Mouse (Mus musculus): ENCODE data around the gene Spin1. TPM values are rescaled to one million over a fixed set of nuclear protein-coding genes. Genes with fewer than 3 reads are reported as not detected.

The Spin1 gene
- polyA plus RNA-seq, 1 experiment from 2014 or later: 117 TPM

DNA sequence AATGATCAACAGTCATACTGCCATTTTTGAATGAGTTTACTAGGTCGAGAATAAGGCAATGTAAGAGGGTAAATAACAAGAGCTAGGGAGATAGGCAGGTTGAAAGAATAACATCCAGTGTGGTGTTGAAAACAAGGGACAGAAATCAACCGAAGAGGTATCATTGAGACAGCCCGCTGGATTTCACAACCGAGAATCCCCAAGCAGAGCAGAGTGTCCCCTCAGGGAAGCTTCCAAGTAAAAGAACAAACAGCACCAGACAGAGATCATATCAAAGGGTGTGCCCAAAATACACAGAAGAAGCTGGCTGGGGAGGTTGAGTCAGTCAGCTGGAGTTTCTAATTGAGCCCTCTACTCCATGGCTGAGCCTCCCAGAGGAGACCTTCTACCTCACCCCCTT lies 11.6 kb upstream of the Spin1 start:
- WGBS: 86% methylated on average over 4 of the region's 4 CpGs
- Histone ChIP-seq H3K36me3 (ENCODE audit: control insufficient read depth, insufficient read depth, low read length) (no peaks in the 10 kb centered on the region), H3K4me3 (ENCODE audit: low read depth, low read length) (no peak overlapping the region), H3K9ac (ENCODE audit: low read length) (no peak overlapping the region), H3K9me3 (ENCODE audit: control insufficient read depth, low read length) (no peaks in the 10 kb centered on the region), H3K4me1 (ENCODE audit: control insufficient read depth, insufficient read depth, low read length) (no peaks in the 10 kb centered on the region), H3K27ac (ENCODE audit: low read depth, low read length) (no peak overlapping the region), H3K4me2 (ENCODE audit: low read depth) (no peak overlapping the region), H3K27me3 (ENCODE audit: control insufficient read depth, insufficient read depth, low read length) (no peaks in the 10 kb centered on the region)
- ATAC-seq (ENCODE audit: insufficient read depth, low FRiP score, low TSS enrichment) (no peak), DNase-seq (ENCODE audit: low spot score) (no peak)

DNA sequence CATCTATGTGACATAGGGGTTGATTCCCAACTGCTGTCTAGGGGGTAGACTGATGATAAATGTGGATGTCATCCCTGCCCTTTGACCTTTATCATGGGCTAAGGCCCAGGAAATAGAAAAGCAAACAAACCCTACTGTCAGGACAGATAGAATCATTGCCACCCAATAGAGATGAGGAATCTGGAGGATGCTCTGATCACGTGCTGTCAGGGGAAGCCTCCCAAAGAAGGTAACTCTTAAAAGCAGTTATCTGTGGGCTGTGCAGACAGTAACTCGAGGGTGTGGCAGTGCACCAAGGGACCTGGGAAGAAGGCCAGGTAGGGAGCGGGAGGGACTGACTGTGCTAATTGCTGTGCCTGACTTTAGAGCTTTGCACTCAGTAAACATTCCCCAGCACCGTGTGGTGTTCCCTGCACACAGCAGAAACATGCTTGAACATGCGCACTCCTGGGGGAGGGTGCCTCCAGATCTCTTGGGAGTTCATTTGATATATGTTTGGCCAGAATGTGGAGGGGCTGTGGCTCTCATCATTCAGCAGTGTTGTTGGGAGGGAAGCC lies 10.5 kb upstream of the Spin1 start:
- no peaks in the 10 kb centered on the region for H3K36me3 ChIP-seq (ENCODE audit: control insufficient read depth, insufficient read depth, low read length)
- DNase-seq (ENCODE audit: low spot score) (no peak), ATAC-seq (ENCODE audit: insufficient read depth, low FRiP score, low TSS enrichment) (no peak)
- H3K9ac ChIP-seq (ENCODE audit: low read length): no peak overlapping the region
- no peak overlapping the region for H3K4me2 ChIP-seq (ENCODE audit: low read depth)
- H3K9me3 ChIP-seq (ENCODE audit: control insufficient read depth, low read length): no peaks in the 10 kb centered on the region
- WGBS: 74% methylated on average over 5 of the region's 5 CpGs
- H3K4me1 ChIP-seq (ENCODE audit: control insufficient read depth, insufficient read depth, low read length): no peaks in the 10 kb centered on the region
- H3K27me3 ChIP-seq (ENCODE audit: control insufficient read depth, insufficient read depth, low read length): no peaks in the 10 kb centered on the region
- no peak overlapping the region for H3K27ac ChIP-seq (ENCODE audit: low read depth, low read length)
- no peak overlapping the region for H3K4me3 ChIP-seq (ENCODE audit: low read depth, low read length)

DNA sequence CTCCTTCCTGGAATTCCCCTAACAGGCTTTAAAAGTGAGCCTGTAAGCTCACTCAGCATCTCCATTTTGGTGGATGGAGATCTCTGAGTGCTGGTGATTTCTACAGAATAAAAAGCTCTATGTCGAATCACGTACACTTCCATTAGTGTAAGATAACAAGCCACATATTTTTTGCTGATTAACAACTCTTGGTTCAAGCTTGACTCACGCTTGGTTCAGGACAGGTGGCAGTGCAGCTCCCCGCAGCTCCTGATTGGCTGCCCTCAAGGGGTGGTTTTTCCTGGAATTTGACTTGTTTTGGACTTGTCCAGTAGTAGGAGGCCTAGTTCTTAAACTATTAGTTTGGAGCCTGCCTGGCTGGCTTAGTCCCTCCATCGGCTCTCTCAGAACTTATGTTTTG lies 7.2 kb upstream of the Spin1 start:
- WGBS: 92% methylated on average over 5 of the region's 5 CpGs
- no peaks in the 10 kb centered on the region for H3K36me3 ChIP-seq (ENCODE audit: control insufficient read depth, insufficient read depth, low read length)

DNA sequence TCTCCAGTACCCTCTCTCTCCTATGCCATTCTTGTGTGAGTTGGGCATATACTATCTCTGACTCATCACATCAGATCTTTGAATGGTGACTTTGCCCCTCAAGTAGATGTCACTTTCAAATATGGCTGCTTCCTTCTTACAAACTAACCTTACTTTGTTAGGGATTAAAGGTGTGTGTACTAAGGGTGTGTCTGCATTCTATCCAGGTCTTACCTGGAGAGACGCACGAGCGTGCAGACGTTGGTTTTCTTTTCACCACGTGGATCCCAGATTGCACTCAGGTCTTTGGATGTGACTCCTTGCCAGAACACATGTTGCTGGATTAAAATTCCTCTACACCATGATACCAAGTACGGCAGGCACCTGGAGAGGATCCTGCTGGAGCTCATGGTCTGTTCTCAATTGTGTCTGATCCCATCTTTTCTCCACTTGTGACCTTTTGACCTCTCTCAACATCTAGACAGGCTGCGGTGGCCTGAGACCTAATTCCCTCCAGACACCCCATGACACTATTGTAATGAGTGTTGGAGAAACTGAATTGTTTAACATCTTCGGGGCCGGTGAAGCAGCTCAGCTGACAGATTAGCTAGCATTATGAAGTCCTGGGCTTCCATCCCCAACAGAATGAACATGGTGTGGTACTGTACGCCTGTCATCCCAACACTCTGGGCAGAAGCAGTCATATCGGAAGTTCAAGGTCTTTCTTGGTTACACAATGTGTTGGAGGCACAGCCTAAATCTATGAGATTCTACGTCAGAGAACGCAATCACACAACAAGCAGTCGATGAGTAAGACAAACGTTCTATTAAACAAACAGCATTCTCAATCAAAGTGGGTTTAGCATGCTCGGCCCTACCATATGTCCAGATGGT lies 6.1 kb upstream of the Spin1 start:
- DNase-seq (ENCODE audit: low spot score): no peak
- no peaks in the 10 kb centered on the region for H3K4me1 ChIP-seq (ENCODE audit: control insufficient read depth, insufficient read depth, low read length)

More for the DNA sequence above, 7.2 kb upstream of the Spin1 start:
- DNase-seq (ENCODE audit: low spot score) (no peak), ATAC-seq (ENCODE audit: insufficient read depth, low FRiP score, low TSS enrichment) (no peak)
- no peak overlapping the region for H3K4me2 ChIP-seq (ENCODE audit: low read depth)
- no peak overlapping the region for H3K4me3 ChIP-seq (ENCODE audit: low read depth, low read length)
- no peaks in the 10 kb centered on the region for H3K27me3 ChIP-seq (ENCODE audit: control insufficient read depth, insufficient read depth, low read length)
- no peak overlapping the region for H3K27ac ChIP-seq (ENCODE audit: low read depth, low read length)
- H3K9ac ChIP-seq (ENCODE audit: low read length): no peak overlapping the region
- no peaks in the 10 kb centered on the region for H3K9me3 ChIP-seq (ENCODE audit: control insufficient read depth, low read length)
- H3K4me1 ChIP-seq (ENCODE audit: control insufficient read depth, insufficient read depth, low read length): no peaks in the 10 kb centered on the region

DNA sequence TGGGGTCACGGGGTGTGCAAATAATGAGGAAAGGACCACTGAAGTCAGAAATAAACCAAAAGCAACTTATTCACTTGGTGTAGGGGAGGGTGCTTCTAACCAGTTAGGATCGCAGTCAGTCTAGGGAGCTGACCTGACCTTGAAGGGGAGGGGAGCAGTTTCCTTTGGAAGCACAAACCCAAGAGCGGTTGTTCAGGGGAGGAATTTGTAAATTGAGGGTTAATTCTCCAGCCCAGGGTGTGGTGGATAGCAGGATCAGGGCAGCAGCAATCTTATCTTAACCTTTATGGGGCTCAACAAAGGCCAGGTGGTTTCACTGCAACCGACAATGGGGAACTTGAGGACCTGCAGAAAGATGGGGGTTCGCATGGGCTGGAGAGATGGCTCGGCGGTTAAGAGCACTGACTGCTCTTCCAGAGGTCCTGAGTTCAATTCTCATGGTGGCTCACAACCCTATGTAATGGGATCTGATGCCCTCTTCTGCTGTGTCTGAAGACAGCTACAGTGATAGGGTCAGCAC lies 5.4 kb upstream of the Spin1 start:
- H3K27me3 ChIP-seq (ENCODE audit: control insufficient read depth, insufficient read depth, low read length): no peaks in the 10 kb centered on the region
- 90% methylated on average over 7 of the region's 7 CpGs for WGBS
- no peaks in the 10 kb centered on the region for H3K9me3 ChIP-seq (ENCODE audit: control insufficient read depth, low read length)
- no peak overlapping the region for H3K4me2 ChIP-seq (ENCODE audit: low read depth)
- no peaks in the 10 kb centered on the region for H3K4me1 ChIP-seq (ENCODE audit: control insufficient read depth, insufficient read depth, low read length)
- no peak overlapping the region for H3K27ac ChIP-seq (ENCODE audit: low read depth, low read length)
- H3K9ac ChIP-seq (ENCODE audit: low read length): no peak overlapping the region
- ATAC-seq (ENCODE audit: insufficient read depth, low FRiP score, low TSS enrichment) (no peak), DNase-seq (ENCODE audit: low spot score) (no peak)
- no peaks in the 10 kb centered on the region for H3K36me3 ChIP-seq (ENCODE audit: control insufficient read depth, insufficient read depth, low read length)
- no peak overlapping the region for H3K4me3 ChIP-seq (ENCODE audit: low read depth, low read length)

More for the DNA sequence above, 6.1 kb upstream of the Spin1 start:
- ATAC-seq (ENCODE audit: insufficient read depth, low FRiP score, low TSS enrichment): no peak
- Histone ChIP-seq H3K4me3 (ENCODE audit: low read depth, low read length) (no peak overlapping the region), H3K4me2 (ENCODE audit: low read depth) (no peak overlapping the region), H3K36me3 (ENCODE audit: control insufficient read depth, insufficient read depth, low read length) (no peaks in the 10 kb centered on the region), H3K9ac (ENCODE audit: low read length) (no peak overlapping the region), H3K9me3 (ENCODE audit: control insufficient read depth, low read length) (no peaks in the 10 kb centered on the region), H3K27ac (ENCODE audit: low read depth, low read length) (no peak overlapping the region), H3K27me3 (ENCODE audit: control insufficient read depth, insufficient read depth, low read length) (no peaks in the 10 kb centered on the region)
- WGBS: 80% methylated on average over 16 of the region's 16 CpGs

DNA sequence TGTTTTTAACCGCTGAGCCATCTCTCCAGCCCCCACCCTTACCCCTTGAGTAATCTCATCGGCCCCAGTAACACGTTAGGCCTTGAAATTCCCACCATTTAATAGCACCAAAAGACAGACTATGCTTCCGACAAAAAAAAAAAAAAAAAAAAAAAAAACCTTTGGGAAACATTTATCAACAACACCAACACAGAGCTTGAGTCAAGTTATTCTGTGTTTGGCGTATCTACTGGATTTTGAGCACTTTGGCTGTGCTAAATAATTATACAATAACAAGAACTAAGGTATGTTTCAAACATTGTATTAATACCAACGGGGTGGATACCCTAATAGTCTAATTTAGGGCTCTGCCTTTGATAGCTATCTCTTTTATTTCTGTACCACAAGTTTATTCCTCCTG lies 4.0 kb upstream of the Spin1 start:
- no peak for ATAC-seq (ENCODE audit: insufficient read depth, low FRiP score, low TSS enrichment)
- H3K27me3 ChIP-seq (ENCODE audit: control insufficient read depth, insufficient read depth, low read length): no peaks in the 10 kb centered on the region
- 89% methylated on average over 6 of the region's 6 CpGs for WGBS

DNA sequence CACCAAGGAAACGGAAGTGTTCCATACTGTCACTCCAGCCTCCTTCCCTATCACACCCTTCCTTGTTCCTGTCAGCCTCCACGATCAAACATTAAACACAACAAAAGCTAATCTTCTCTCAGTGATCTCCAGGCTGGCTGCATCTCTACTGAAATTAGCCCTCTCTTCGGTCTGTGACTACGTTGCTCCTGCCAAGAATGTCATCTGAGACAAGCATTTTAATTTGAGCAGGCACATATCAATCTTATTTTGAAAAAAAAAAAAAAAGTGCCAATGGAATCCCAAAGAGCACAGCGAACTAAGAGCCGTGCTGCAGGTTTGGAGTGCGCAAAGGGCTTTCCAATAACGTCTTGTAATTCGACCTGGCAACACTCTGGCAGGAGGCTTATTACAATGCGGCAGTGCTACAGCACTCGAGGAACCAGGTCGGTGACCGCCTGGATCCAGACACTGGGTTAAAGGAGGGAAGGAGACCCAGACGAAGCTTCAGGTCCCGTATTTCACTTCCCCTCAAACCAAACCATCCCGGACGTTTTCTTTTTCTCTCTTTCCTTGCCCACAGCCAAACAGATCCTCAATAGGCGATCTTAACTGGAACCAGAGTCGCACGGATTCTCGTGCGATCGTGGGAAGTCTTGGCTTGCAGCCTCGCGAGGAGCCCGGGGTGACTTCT lies 984 bp upstream of the Spin1 start:
- Histone ChIP-seq H3K4me1 (ENCODE audit: control insufficient read depth, insufficient read depth, low read length) (0 out of 2 replicates have a peak, but pooled peaks cover 6% of the 10 kb centered on the region), H3K36me3 (ENCODE audit: control insufficient read depth, insufficient read depth, low read length) (no peaks in the 10 kb centered on the region), H3K4me3 (ENCODE audit: low read depth, low read length) (peak overlapping the region; percentile 88), H3K27me3 (ENCODE audit: control insufficient read depth, insufficient read depth, low read length) (no peaks in the 10 kb centered on the region), H3K9ac (ENCODE audit: low read length) (peak overlapping the region; percentile 98), H3K27ac (ENCODE audit: low read depth, low read length) (peak overlapping the region; percentile 92), H3K9me3 (ENCODE audit: control insufficient read depth, low read length) (peaks cover 5% of the 10 kb centered on the region; the same call in 1 of the 2 replicates), H3K4me2 (ENCODE audit: low read depth) (peak overlapping the region; percentile 95)
- WGBS: 11% methylated on average over 26 of the region's 26 CpGs
- DNase-seq (ENCODE audit: low spot score): peak; percentile 17
- no peak for ATAC-seq (ENCODE audit: insufficient read depth, low FRiP score, low TSS enrichment)

More for the DNA sequence above, 4.0 kb upstream of the Spin1 start:
- Histone ChIP-seq H3K4me3 (ENCODE audit: low read depth, low read length) (no peak overlapping the region), H3K27ac (ENCODE audit: low read depth, low read length) (no peak overlapping the region), H3K9ac (ENCODE audit: low read length) (no peak overlapping the region), H3K4me2 (ENCODE audit: low read depth) (no peak overlapping the region), H3K36me3 (ENCODE audit: control insufficient read depth, insufficient read depth, low read length) (no peaks in the 10 kb centered on the region), H3K4me1 (ENCODE audit: control insufficient read depth, insufficient read depth, low read length) (no peaks in the 10 kb centered on the region), H3K9me3 (ENCODE audit: control insufficient read depth, low read length) (no peaks in the 10 kb centered on the region)
- no peak for DNase-seq (ENCODE audit: low spot score)

DNA sequence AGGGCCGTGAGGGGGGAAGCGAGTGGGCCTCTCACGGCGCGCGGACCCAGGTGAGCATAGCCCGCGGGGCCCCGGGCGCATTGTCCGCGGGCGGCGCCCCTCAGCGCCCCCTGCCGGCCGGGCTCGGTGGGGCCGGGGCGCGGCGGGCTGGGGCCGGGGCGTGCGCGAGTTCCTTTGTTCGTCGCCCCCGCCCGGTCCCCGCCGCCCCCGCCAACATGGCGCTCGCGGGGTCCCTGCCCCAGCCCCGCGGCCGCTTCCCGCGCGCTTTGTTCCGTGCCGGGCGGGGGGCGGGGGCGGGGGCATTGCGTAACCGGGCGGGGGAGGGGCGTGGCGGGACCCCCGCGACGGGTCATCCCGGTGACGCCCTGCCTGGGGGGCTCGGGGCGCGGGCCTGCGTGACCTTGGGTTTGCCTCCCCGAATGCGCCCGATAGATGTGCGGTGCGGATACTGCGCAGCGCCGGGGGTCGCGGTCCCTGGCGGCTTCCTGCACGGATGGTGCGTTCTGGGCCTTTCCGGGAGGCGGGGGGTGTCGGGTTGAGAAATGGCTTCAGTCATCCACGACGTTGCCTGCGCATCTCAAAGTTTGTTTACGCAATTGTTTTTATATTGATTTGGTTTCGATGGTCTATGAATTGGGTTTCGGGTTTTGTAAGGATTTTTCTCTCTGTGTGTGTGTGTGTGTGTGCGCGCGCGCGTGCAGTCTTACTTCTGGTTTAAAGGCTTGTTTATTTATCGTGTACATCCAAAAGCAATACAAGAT lies 516 bp downstream of the Spin1 start:
- 3% methylated on average over 46 of the region's 89 CpGs for WGBS
- Histone ChIP-seq H3K4me3 (ENCODE audit: low read depth, low read length) (peak overlapping the region; percentile 88), H3K27me3 (ENCODE audit: control insufficient read depth, insufficient read depth, low read length) (no peaks in the 10 kb centered on the region), H3K9ac (ENCODE audit: low read length) (peak overlapping the region; percentile 98), H3K27ac (ENCODE audit: low read depth, low read length) (peak overlapping the region; percentile 92), H3K4me2 (ENCODE audit: low read depth) (peak overlapping the region; percentile 37), H3K4me1 (ENCODE audit: control insufficient read depth, insufficient read depth, low read length) (0 out of 2 replicates have a peak, but pooled peaks cover 6% of the 10 kb centered on the region), H3K36me3 (ENCODE audit: control insufficient read depth, insufficient read depth, low read length) (no peaks in the 10 kb centered on the region), H3K9me3 (ENCODE audit: control insufficient read depth, low read length) (peaks cover 5% of the 10 kb centered on the region; the same call in 1 of the 2 replicates)
- DNase-seq (ENCODE audit: low spot score): peak; percentile 75
- ATAC-seq (ENCODE audit: insufficient read depth, low FRiP score, low TSS enrichment): peak; percentile 81

Data from neural tube, embryonic 11.5 days (tissue).